Mouse (Mus musculus) thymus, adult 18-20 months (tissue): ENCODE measurements around the gene Katnal1.

Experiments
- DNase-seq, 2 experiments: peaks; one replicate each; pipeline ENCODE4 v3.0.0; 2022; ENCODE audit warnings: mixed read lengths in 2 of 2

The Katnal1 gene

GRCm38 (mm10) chr5:148924586-148924985, 4.5 kb downstream of the Katnal1 start:
- no peak for DNase-seq

- DNase-seq = no peak
These were observed 5.1 kb downstream of the Katnal1 start for GRCm38 (mm10) chr5:148924051-148924450.

GRCm38 (mm10) chr5:148923408-148923807, 5.7 kb downstream of the Katnal1 start:
- no peak for DNase-seq

- no peak for DNase-seq
These were observed 6.3 kb downstream of the Katnal1 start for GRCm38 (mm10) chr5:148922773-148923172.

GRCm38 (mm10) chr5:148918049-148918448, 11.1 kb downstream of the Katnal1 start:
- DNase-seq = no peak

GRCm38 (mm10) chr5:148916775-148917174, 12.3 kb downstream of the Katnal1 start:
- no peak for DNase-seq

- DNase-seq = no peak
These were observed 16.9 kb downstream of the Katnal1 start for GRCm38 (mm10) chr5:148912262-148912661.

- DNase-seq = no peak
These were observed 19.1 kb downstream of the Katnal1 start for GRCm38 (mm10) chr5:148910066-148910465.

- DNase-seq = no peak
These were observed 19.7 kb downstream of the Katnal1 start for GRCm38 (mm10) chr5:148909402-148909801.

- no peak for DNase-seq
These were observed 20.1 kb downstream of the Katnal1 start for GRCm38 (mm10) chr5:148909057-148909395.

GRCm38 (mm10) chr5:148908191-148909056, 20.7 kb downstream of the Katnal1 start:
- no peak for DNase-seq

- DNase-seq = no peak
These were observed 22.8 kb downstream of the Katnal1 start for GRCm38 (mm10) chr5:148906305-148906704.

- DNase-seq = peak in 1 of 2 experiments; percentile 55
These were observed 24.3 kb downstream of the Katnal1 start for GRCm38 (mm10) chr5:148904846-148905245.

- DNase-seq = no peak
These were observed 29.8 kb downstream of the Katnal1 start for GRCm38 (mm10) chr5:148899361-148899760.

GRCm38 (mm10) chr5:148897941-148898417, 31.1 kb downstream of the Katnal1 start:
- DNase-seq = no peak

- no peak for DNase-seq
These were observed 31.9 kb downstream of the Katnal1 start for GRCm38 (mm10) chr5:148897069-148897702.

GRCm38 (mm10) chr5:148896515-148896914, 32.6 kb downstream of the Katnal1 start:
- DNase-seq = no peak

- DNase-seq = no peak
These were observed 33.3 kb downstream of the Katnal1 start for GRCm38 (mm10) chr5:148895833-148896232.

- DNase-seq = no peak
These were observed 34.1 kb downstream of the Katnal1 start for GRCm38 (mm10) chr5:148895034-148895433.

- no peak for DNase-seq
These were observed 38.9 kb downstream of the Katnal1 start for GRCm38 (mm10) chr5:148890237-148890636.

GRCm38 (mm10) chr5:148888032-148888431, 41.1 kb downstream of the Katnal1 start:
- no peak for DNase-seq

GRCm38 (mm10) chr5:148885821-148886609, 43.1 kb downstream of the Katnal1 start:
- DNase-seq = no peak

- no peak for DNase-seq
These were observed 45.4 kb downstream of the Katnal1 start for GRCm38 (mm10) chr5:148883671-148884070.
